Mouse (Mus musculus) skeletal muscle tissue, postnatal 0 days (tissue): ENCODE results near the gene Zfp354c. TPM values are rescaled to one million over a fixed set of nuclear protein-coding genes. Genes with fewer than 3 reads are reported as not detected.

Experiments
- polyA plus RNA-seq: library from polyadenylated mRNA; unstranded; fragments of >200 nt; fragmentation: Nextera tagmentation; extraction: Ambion mirVana; gene quantifications from 2 replicates; pipeline ENCODE4 v1.2.1, GENCODE M21; 2015

The Zfp354c gene
- polyA plus RNA-seq, result 7.7 and 7.9 TPM in 2 replicates

DNA sequence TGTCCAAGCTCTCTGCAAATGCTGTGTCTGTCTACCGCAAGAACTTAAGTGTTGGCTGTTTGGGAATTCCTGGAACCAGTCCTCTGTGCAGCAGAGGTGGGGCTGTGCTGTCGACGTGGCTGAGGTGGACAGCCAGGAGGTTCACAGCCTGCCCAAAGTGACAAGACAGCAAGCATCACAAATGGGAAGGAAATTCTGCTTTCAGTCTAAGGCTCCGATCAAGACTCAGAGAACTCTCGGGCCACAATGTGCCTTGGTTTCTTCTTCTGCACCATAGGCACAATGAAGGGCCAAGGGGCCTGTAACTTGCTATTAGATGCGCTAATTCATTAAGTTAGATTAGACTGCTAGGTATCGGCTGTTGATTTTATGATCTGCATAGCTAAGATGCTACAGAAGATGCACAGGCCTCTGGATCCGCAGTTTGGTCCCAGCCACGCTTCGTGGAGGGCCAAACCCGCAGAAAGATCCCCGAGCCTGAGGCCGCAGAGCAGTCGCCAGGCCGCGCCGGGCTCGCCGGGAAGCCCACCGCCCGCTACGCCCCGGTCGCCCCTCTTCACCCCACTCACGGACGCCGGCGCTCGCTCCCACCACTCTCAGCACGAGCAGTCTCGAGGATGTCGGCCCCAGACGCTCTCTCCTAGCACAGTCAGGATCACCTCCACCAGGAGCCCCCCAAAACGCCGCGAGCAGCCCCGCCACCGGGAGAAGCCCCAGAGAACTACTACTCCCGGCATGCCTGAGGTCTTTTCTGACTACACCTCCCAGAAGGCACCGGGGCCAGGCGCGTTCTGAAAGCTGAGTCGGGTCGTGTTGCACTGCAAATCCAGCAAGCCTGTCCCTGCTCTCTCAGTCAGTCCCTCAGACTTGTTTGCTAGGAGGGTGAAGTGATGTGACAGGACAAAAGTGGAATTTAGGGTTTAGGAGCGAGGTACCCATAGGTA, at the start of gene Zfp354c:
Gene Zfp354c, minus strand, starts transcription at position 715 of the 944 bp plus-strand sequence.

DNA sequence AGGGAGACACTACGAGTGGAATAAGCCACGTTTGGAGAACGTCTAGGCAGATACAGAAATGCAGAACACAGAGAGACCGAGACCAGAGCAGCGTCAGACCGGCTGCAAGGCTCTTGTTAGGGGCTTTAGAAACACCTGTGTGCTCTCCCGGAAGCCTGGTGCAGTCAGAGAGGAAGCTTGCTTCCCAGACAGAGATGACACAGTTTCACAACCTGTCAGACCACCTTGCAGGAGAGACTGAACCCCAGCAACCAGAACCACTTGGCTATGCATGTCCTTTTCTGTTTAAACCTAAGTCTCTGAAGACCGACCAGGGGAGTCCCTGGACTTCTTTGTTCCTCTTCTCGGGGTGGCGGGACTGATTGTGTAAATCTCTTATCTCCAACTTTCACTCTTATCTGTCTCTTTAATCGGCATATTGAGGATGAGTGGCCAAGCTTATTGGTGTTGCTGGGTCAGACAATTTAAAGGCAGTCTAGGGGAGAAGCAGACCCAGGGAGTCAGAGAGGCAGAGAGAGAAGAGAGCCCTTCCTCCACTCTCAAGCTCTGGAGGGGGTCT, 22.7 kb upstream of the Zfp354c start, which contains the start of gene Grm6:
Gene Grm6, plus strand, starts transcription at position 509 of the 559 bp plus-strand sequence.

DNA sequence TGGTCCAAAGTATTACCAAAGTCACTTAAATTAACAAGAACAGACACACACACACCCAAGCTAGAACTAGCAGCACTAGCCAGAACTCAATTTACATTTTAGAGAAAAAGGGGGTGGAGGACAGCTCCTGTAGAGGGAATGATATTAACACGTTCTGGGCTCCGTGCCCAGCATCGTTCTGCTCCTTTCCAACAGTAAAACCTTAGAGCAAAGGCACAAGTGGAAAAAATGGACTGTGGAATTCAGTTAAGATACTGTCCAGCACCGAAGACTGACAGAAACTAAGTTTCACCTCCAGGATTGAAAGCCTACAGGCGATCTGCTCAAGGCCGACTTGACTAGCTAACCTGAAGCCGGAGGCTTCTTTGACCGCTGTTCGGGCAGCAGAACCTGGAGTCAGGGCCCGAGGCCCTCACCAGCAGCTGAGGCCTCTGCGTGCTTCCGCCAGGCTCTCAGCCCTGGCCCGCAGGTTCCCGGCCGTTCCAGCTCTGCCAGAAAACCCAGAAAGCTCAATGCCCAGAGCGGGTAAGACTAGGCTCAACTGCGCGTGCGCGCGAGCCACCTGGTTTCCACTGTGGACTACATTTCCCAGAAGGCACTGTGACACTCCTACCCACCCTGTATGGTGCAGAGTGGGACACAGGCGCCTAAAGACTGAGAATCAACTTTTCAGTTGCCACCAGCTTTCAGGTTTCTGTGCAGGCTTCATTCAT, 13.7 kb upstream of the Zfp354c start, which contains the start of gene Zfp879:
Gene Zfp879, minus strand, starts transcription at position 530 of the 713 bp plus-strand sequence.

Other genes starting within 250 kb of the Zfp354c start
- gene Adamts2, start 225.6 kb downstream of the Zfp354c start, polyA plus RNA-seq, result 10.9 and 12.3 TPM in 2 replicates
- gene Zfp879, start 13.8 kb upstream of the Zfp354c start, polyA plus RNA-seq, result 0.63 and 0.91 TPM in 2 replicates
- gene Grm6, start 23.0 kb upstream of the Zfp354c start, polyA plus RNA-seq, result not detected in 2 replicates
- gene Zfp454, start 59.9 kb upstream of the Zfp354c start, polyA plus RNA-seq, result 1.4 and 2.1 TPM in 2 replicates
- gene Zfp2, start 88.4 kb upstream of the Zfp354c start, polyA plus RNA-seq, result 2.6 and 4.4 TPM in 2 replicates
- 1.0 and 1.2 TPM in 2 replicates for gene Zfp354b, start 103.9 kb upstream of the Zfp354c start, polyA plus RNA-seq
- gene 4933414I15Rik, start 116.0 kb upstream of the Zfp354c start, polyA plus RNA-seq, result not detected in 2 replicates
- gene Prop1, start 126.0 kb upstream of the Zfp354c start, polyA plus RNA-seq, result not detected in 2 replicates
- not detected in 2 replicates for gene Olfr1378, start 138.8 kb upstream of the Zfp354c start, polyA plus RNA-seq
- not detected in 2 replicates for gene Olfr1377, start 154.2 kb upstream of the Zfp354c start, polyA plus RNA-seq
- gene Olfr51, start 175.9 kb upstream of the Zfp354c start, polyA plus RNA-seq, result not detected in 2 replicates
- not detected in 2 replicates for gene Olfr54, start 186.5 kb upstream of the Zfp354c start, polyA plus RNA-seq
- gene Olfr1375, start 220.4 kb upstream of the Zfp354c start, polyA plus RNA-seq, result not detected in 2 replicates
- gene Zfp354a, start 231.5 kb upstream of the Zfp354c start, polyA plus RNA-seq, result 4.1 TPM in 2 replicates